Mouse (Mus musculus) C2C12 (cell line): ENCODE results near the gene Klhdc4. TPM values are rescaled to one million over a fixed set of nuclear protein-coding genes. Genes with fewer than 3 reads are reported as not detected.
A peak's percentile ranks its signal among the peaks of the same experiment; 100 is the strongest.

ENCODE experiments used
- H3K27me3 ChIP-seq: one replicate; pipeline ENCODE4 v1.6.1; 2011; ENCODE audit not compliant: control insufficient read depth, insufficient read depth, insufficient read length
- H3K36me3 ChIP-seq: one replicate; pipeline ENCODE4 v1.6.1; 2011; ENCODE audit not compliant: control insufficient read depth, insufficient read depth
- H3K4me3 ChIP-seq: one replicate; pipeline ENCODE4 v1.5.1; 2011; ENCODE audit warnings: mild to moderate bottlenecking, control low read depth; ENCODE audit not compliant: poor library complexity, insufficient read depth, severe bottlenecking
- H3K79me2 ChIP-seq: one replicate; pipeline ENCODE4 v1.6.1; 2011; ENCODE audit not compliant: control insufficient read depth, insufficient read depth
- H3K79me3 ChIP-seq: one replicate; pipeline ENCODE4 v1.6.1; 2011; ENCODE audit warnings: low read depth, control low read depth
- H3ac ChIP-seq: one replicate; pipeline ENCODE3; 2011; ENCODE audit warnings: low read depth; ENCODE audit not compliant: control insufficient read depth, insufficient read length
- CEBPB ChIP-seq: IDR thresholded peaks from one replicate; pipeline ENCODE4 v1.6.1; 2011; ENCODE audit warnings: low read depth, mild to moderate bottlenecking, control low read depth, moderate library complexity
- CTCF ChIP-seq: IDR thresholded peaks from one replicate; pipeline ENCODE4 v1.5.1; 2011; ENCODE audit not compliant: control insufficient read depth, insufficient read depth, insufficient read length
- FOSL1 ChIP-seq: IDR thresholded peaks from one replicate; pipeline ENCODE4 v1.8.0; 2011; ENCODE audit warnings: mild to moderate bottlenecking, low read length; ENCODE audit not compliant: poor library complexity, insufficient read depth, severe bottlenecking
- MAX ChIP-seq: IDR thresholded peaks from one replicate; pipeline ENCODE4 v1.6.1; 2011; ENCODE audit warnings: mild to moderate bottlenecking, control low read depth
- MYOD1 ChIP-seq: IDR thresholded peaks from one replicate; pipeline ENCODE4 v1.6.1; 2011; ENCODE audit warnings: low read depth; ENCODE audit not compliant: control insufficient read depth, insufficient read length
- MYOG ChIP-seq: IDR thresholded peaks from one replicate; pipeline ENCODE4 v1.6.1; 2011; ENCODE audit not compliant: control insufficient read depth, insufficient read length; ENCODE audit errors: extremely low read depth
- USF1 ChIP-seq: IDR thresholded peaks from one replicate; pipeline ENCODE4 v1.6.1; 2011; ENCODE audit warnings: low read depth, mild to moderate bottlenecking, control low read depth, moderate library complexity
- polyA plus RNA-seq: library from polyadenylated mRNA; unstranded; fragments of >200 nt; fragmentation: generic; extraction: Trizol; gene quantifications from one replicate; pipeline ENCODE4 v1.2.1, GENCODE M21; 2012; ENCODE audit warnings: missing spikeins

Klhdc4 gene
- polyA plus RNA-seq, 1 experiment: 53.5 TPM

DNA sequence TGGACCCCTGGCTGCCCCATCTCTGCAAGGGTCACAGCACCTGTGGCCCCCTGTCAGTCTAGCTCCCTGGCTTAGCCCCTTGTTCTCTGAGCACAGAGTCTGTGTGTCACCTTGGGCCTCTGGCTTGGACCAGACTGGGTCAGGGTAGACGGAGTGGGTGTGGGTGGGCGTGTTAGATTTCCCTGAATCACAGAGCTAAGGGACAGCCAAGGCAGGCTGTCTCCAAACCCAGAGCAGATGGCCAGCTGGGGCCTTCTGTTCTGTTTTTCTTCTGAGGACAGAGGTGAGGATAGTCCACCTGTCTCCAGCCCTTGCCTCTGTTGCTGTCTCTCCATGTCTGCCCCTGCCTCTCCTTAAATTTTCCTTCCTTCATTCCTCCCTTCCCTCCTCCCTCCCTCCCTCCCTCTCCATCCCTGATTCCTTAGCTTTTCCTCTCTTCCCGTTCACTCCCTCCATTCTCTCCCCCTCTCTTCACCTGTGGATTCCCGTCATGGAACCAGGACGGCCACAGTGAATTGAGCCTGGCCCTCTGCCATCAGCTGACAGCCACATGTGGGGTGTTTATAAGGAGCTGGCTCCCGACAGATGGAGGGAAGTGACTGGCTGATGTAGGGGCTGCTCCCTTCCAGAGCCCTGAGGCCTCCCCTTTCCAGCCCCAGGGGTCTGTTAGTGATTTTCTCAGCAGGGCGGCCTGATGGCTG, 66.2 kb downstream of the Klhdc4 start:
- Histone ChIP-seq H3K36me3 (no peaks in the 10 kb centered on the region), H3K4me3 (no peak overlapping the region), H3ac (no peak overlapping the region), H3K79me2 (no peaks in the 10 kb centered on the region), H3K27me3 (peaks cover 57% of the 10 kb centered on the region), H3K79me3 (no peaks in the 10 kb centered on the region)
- TF ChIP-seq MYOG: no peak
- no peak for TF ChIP-seq USF1
- TF ChIP-seq MYOD1: no peak
- TF ChIP-seq FOSL1: no peak
- no peak for TF ChIP-seq CTCF
- no peak for TF ChIP-seq CEBPB
- TF ChIP-seq MAX: no peak

GRCm38 (mm10) chr8:121761480-121761879, 67.9 kb downstream of the Klhdc4 start:
- no peaks in the 10 kb centered on the region for H3K36me3 ChIP-seq

GRCm38 (mm10) chr8:121760484-121760883, 68.9 kb downstream of the Klhdc4 start:
- H3K4me3 ChIP-seq: no peak overlapping the region
- peaks cover 49% of the 10 kb centered on the region for H3K27me3 ChIP-seq
- H3K79me3 ChIP-seq: no peaks in the 10 kb centered on the region
- TF ChIP-seq FOSL1: no peak
- TF ChIP-seq CTCF: no peak
- no peak for TF ChIP-seq MYOD1
- no peak for TF ChIP-seq MYOG
- no peak for TF ChIP-seq USF1
- TF ChIP-seq CEBPB: no peak
- TF ChIP-seq MAX: no peak
- H3K36me3 ChIP-seq: no peaks in the 10 kb centered on the region
- H3ac ChIP-seq: no peak overlapping the region
- H3K79me2 ChIP-seq: no peaks in the 10 kb centered on the region

More at GRCm38 (mm10) chr8:121761480-121761879, 67.9 kb downstream of the Klhdc4 start:
- H3K79me3 ChIP-seq: no peaks in the 10 kb centered on the region
- peaks cover 49% of the 10 kb centered on the region for H3K27me3 ChIP-seq
- TF ChIP-seq CTCF (no peak), FOSL1 (no peak), MYOD1 (no peak), CEBPB (no peak), USF1 (no peak), MYOG (no peak), MAX (no peak)
- H3K4me3 ChIP-seq: no peak overlapping the region
- no peaks in the 10 kb centered on the region for H3K79me2 ChIP-seq
- H3ac ChIP-seq: no peak overlapping the region

DNA sequence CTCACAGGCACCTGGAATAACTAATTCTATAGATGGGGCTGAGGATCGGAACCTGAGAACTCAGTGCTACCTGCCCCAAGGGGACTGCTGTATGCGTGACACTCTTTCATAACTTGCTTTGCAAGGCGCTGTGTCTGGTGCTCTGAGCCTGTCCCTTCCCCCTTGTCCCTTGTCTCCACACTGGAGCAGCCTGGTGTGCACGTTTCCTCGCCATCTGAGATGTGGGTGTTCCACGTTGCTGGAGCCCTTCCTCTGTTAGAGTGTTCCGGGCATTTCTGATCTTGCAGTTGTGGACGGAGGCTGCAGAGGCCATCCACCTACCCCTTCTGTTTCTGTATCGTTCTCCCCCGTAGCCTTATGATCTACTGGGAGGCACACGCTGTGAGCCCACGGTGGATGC, 70.9 kb downstream of the Klhdc4 start:
- Histone ChIP-seq H3K4me3 (no peak overlapping the region), H3K27me3 (peaks cover 58% of the 10 kb centered on the region), H3K36me3 (no peaks in the 10 kb centered on the region), H3K79me2 (no peaks in the 10 kb centered on the region), H3K79me3 (no peaks in the 10 kb centered on the region), H3ac (no peak overlapping the region)
- TF ChIP-seq MYOD1 (no peak), CTCF (no peak), USF1 (no peak), FOSL1 (no peak), MYOG (no peak), MAX (no peak), CEBPB (no peak)

- TF ChIP-seq MAX (peak; percentile 36), CTCF (peak; percentile 74), CEBPB (no peak)
- peaks cover 56% of the 10 kb centered on the region for H3K27me3 ChIP-seq
- no peaks in the 10 kb centered on the region for H3K36me3 ChIP-seq
- no peak overlapping the region for H3ac ChIP-seq
- H3K79me3 ChIP-seq: no peaks in the 10 kb centered on the region
- H3K4me3 ChIP-seq: no peak overlapping the region
- no peaks in the 10 kb centered on the region for H3K79me2 ChIP-seq
Observed at GRCm38 (mm10) chr8:121751407-121751806, 78.0 kb downstream of the Klhdc4 start.

DNA sequence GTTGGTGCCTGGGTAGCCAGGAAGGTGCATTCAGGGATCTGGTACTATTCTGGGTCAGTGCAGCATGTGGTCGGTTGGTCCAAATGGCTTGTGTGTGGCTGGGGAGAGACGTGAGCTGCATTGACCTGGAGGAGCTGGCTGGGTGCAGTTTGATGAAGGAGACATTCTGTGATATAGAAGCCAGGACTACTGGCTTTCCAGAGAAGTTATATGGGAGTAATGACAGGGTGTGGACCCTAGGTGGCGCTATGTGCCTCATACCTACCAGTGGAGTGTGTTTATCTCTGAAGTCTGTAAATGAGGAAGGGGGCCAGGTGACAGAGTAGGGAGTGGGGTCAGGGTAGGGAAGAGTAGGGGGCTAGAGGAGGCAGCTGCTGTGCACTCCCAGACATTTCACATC, 78.9 kb downstream of the Klhdc4 start:
- H3K79me3 ChIP-seq: no peaks in the 10 kb centered on the region
- TF ChIP-seq CTCF (no peak), CEBPB (no peak), MAX (no peak), USF1 (no peak), MYOG (no peak), FOSL1 (no peak), MYOD1 (no peak)

More for the DNA sequence above, 78.9 kb downstream of the Klhdc4 start:
- H3K4me3 ChIP-seq: no peak overlapping the region
- H3K79me2 ChIP-seq: no peaks in the 10 kb centered on the region
- H3K36me3 ChIP-seq: no peaks in the 10 kb centered on the region
- peaks cover 56% of the 10 kb centered on the region for H3K27me3 ChIP-seq
- H3ac ChIP-seq: no peak overlapping the region
